Mouse (Mus musculus): ENCODE measurements around the gene Srsf2. TPM values are rescaled to one million over a fixed set of nuclear protein-coding genes. Genes with fewer than 3 reads are reported as not detected.

Srsf2 gene
- polyA plus RNA-seq, 1 experiment from 2014 or later, result 791 TPM

- H3K9ac ChIP-seq, result no peak overlapping the region
- no peaks in the 10 kb centered on the region for H3K27me3 ChIP-seq (replicated peaks)
- no peak overlapping the region for H3K27ac ChIP-seq
- no peaks in the 10 kb centered on the region for H3K9me3 ChIP-seq
- H3K4me1 ChIP-seq, result peaks cover 65% of the 10 kb centered on the region
- no peak overlapping the region for H3K4me2 ChIP-seq (replicated peaks)
- H3K36me3 ChIP-seq, result no peaks in the 10 kb centered on the region
- WGBS, result 69% methylated on average over 10 of the region's 10 CpGs
- no peak overlapping the region for H3K4me3 ChIP-seq
- no peak for ATAC-seq (ENCODE audit: low FRiP score, low read depth)
Observed at GRCm38 (mm10) chr11:116822215-116822614, 30.7 kb downstream of the Srsf2 start.

DNA sequence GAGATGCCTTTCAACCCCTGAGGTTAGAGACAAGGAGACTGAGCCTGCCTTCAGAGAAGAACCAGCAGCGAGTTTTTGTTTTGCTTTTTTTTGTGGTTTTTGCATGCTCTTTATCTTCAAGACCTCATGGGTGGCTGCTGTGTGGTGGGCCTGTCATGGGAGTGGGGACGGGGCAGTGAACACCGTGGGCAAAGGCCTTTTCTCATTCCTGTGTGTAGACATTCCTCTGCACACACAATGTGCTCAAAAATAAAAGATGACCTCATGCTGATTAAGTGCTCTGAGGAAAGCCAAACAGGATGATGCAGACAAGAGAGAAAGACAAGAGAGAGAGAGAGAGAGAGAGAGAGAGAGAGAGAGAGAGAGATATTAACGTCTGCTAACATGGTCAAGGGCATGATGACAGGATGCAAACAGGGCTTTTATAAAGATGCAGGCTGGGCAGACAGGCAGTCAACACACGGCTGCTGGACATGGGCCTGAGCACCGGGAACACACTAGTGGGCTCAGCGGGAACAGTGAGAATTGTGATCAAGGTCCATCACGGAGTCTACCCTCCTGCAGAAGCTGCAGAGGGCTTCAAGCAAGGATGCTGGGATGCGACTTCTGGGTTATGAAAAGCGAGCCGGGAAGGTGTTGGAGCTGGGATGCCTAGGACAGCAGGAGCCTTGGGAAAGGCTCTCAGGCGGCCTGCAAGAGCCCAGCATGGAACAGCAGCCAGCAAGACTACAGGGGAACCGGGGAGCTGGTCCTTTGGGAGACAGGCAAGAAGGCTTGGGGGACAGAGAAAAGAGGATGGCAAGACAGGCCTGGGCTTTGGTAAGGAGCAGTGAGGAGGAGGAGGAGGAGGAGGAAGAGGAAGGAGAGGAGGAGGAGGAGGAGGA is 31.6 kb downstream of the Srsf2 start:
- Histone ChIP-seq H3K4me1 (peaks cover 64% of the 10 kb centered on the region), H3K4me3 (no peak overlapping the region), H3K36me3 (no peaks in the 10 kb centered on the region), H3K27ac (no peak overlapping the region), H3K4me2 (replicated peaks) (no peak overlapping the region), H3K9me3 (no peaks in the 10 kb centered on the region), H3K27me3 (replicated peaks) (no peaks in the 10 kb centered on the region), H3K9ac (peak overlapping the region; percentile 35; the same call in 1 of the 2 replicates)
- ATAC-seq (ENCODE audit: low FRiP score, low read depth), result no peak
- 60% methylated on average over 13 of the region's 13 CpGs for WGBS

GRCm38 (mm10) chr11:116819932-116820593 is 32.8 kb downstream of the Srsf2 start:
- Histone ChIP-seq H3K9ac (no peak overlapping the region), H3K36me3 (no peaks in the 10 kb centered on the region), H3K4me1 (peaks cover 61% of the 10 kb centered on the region), H3K9me3 (no peaks in the 10 kb centered on the region), H3K4me2 (replicated peaks) (no peak overlapping the region), H3K27ac (no peak overlapping the region), H3K27me3 (replicated peaks) (no peaks in the 10 kb centered on the region), H3K4me3 (no peak overlapping the region)
- 93% methylated on average over 5 of the region's 5 CpGs for WGBS
- no peak for ATAC-seq (ENCODE audit: low FRiP score, low read depth)

- no peak for ATAC-seq (ENCODE audit: low FRiP score, low read depth)
Observed at GRCm38 (mm10) chr11:116818722-116819121, 34.2 kb downstream of the Srsf2 start.

DNA sequence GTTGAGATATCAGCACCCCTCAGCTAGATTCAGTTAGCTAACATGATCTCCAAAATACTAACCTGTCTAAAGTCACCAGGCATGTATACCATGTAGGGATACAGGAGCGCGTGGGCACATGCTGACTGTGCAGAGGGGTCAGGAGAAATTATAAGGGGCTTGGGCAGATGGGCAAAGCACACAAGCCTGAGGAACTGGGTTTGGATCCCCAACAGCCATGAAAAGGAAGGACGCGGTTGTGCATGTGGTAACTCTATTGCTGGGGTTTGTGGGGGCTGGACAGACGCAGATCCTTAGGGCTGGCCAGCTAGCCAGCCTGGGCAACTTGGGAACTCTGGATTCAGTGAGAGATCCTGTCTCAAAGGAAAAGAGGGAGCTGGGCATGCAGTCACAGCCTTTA is 35.3 kb downstream of the Srsf2 start:
- Histone ChIP-seq H3K27me3 (replicated peaks) (no peaks in the 10 kb centered on the region), H3K36me3 (no peaks in the 10 kb centered on the region), H3K4me3 (no peak overlapping the region), H3K9ac (no peak overlapping the region), H3K4me1 (peaks cover 82% of the 10 kb centered on the region), H3K4me2 (replicated peaks) (no peak overlapping the region), H3K27ac (no peak overlapping the region), H3K9me3 (no peaks in the 10 kb centered on the region)
- ATAC-seq (ENCODE audit: low FRiP score, low read depth), result no peak
- WGBS, result over 99% methylated on average over 5 of the region's 5 CpGs

More at GRCm38 (mm10) chr11:116818722-116819121, 34.2 kb downstream of the Srsf2 start:
- Histone ChIP-seq H3K27me3 (replicated peaks) (no peaks in the 10 kb centered on the region), H3K9ac (no peak overlapping the region), H3K9me3 (no peaks in the 10 kb centered on the region), H3K36me3 (no peaks in the 10 kb centered on the region), H3K27ac (no peak overlapping the region), H3K4me2 (replicated peaks) (no peak overlapping the region), H3K4me1 (peaks cover 73% of the 10 kb centered on the region), H3K4me3 (no peak overlapping the region)
- 52% methylated on average over 8 of the region's 8 CpGs for WGBS

GRCm38 (mm10) chr11:116816769-116817168 is 36.1 kb downstream of the Srsf2 start:
- H3K4me1 ChIP-seq, result peaks cover 82% of the 10 kb centered on the region
- ATAC-seq (ENCODE audit: low FRiP score, low read depth), result no peak
- no peaks in the 10 kb centered on the region for H3K9me3 ChIP-seq
- no peak overlapping the region for H3K9ac ChIP-seq
- no peak overlapping the region for H3K4me3 ChIP-seq
- 88% methylated on average over 5 of the region's 5 CpGs for WGBS
- no peak overlapping the region for H3K4me2 ChIP-seq (replicated peaks)
- H3K27ac ChIP-seq, result no peak overlapping the region
- H3K27me3 ChIP-seq (replicated peaks), result no peaks in the 10 kb centered on the region
- H3K36me3 ChIP-seq, result no peaks in the 10 kb centered on the region

DNA sequence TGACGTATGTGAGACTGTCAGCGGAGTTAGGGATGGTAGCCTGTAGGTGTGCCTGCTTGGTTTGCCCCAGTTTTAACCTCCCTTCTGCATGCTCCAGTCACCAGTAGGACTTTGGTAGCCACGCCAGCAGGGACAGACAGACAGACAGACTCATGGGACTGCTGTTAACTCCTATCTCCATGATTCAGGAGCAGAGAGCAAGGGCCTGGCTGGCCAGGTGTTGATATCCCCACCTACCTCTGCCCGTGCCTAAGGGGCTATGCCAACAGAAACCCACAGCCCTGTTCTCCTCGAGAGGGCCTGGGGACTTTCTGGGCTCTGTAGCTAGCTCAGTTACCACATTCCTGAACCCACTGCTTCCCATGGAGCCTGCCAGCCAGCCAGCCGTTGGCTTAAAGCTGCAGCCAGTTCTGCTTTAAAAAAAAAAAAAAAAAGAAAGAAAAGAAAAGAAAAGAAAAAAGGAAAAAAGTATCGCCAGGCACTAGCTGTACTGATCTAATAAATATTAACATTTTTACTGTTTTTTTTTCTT is 37.9 kb downstream of the Srsf2 start:
- 22% methylated on average over 7 of the region's 7 CpGs for WGBS
- no peak overlapping the region for H3K4me3 ChIP-seq
- no peaks in the 10 kb centered on the region for H3K27me3 ChIP-seq (replicated peaks)
- H3K4me1 ChIP-seq, result peaks cover 81% of the 10 kb centered on the region
- peak overlapping the region; percentile 87 for H3K27ac ChIP-seq
- peak overlapping the region; percentile 39 for H3K4me2 ChIP-seq (replicated peaks)
- no peak for ATAC-seq (ENCODE audit: low FRiP score, low read depth)
- H3K9ac ChIP-seq, result no peak overlapping the region
- no peaks in the 10 kb centered on the region for H3K9me3 ChIP-seq
- H3K36me3 ChIP-seq, result peaks cover 2% of the 10 kb centered on the region; the same call in 1 of the 2 replicates

DNA sequence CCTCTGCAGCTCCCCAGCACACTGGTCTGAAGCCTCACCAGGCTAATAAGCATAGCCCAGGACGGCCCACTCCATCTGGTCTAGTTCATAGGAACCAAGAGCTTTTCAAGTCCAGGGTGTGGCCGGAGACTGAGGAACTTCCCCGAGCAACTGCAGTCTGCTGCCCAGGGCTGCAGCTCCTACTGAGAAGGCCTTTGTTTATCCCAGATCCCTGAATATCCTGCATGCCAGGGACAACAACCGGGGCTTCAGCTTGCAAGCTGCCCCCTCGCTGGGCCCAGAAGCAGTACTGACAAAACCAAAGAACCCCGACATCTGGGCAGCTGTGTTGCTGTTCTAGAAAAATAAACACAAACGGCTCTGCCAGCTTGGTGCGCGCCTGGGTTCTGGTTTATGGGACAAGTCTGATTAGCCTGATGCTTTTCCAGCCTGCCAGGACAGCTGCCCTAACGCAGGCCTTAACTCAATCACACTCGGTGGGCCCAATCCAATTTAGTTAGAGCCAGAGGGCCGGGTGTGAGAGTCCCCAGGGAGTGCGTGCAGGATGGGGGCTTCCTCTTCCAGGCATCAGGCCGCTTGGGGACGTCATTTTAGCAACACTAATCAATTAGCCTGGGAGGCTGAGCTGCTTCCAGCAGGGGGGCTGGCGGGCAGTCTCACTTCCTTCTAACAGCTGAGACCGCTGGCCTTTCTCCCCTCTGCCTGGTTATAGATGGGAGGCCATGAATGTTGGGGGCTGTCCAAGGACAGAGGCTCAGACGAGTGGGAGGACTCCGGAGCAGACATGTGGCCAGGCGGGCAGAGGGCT is 38.6 kb downstream of the Srsf2 start:
- peak; percentile 8; the same call in 1 of the 2 replicates for ATAC-seq (ENCODE audit: low FRiP score, low read depth)
- H3K9me3 ChIP-seq, result no peaks in the 10 kb centered on the region
- H3K27me3 ChIP-seq (replicated peaks), result no peaks in the 10 kb centered on the region
- H3K27ac ChIP-seq, result peak overlapping the region; percentile 87
- H3K4me2 ChIP-seq (replicated peaks), result peak overlapping the region; percentile 39
- 1% methylated on average over 20 of the region's 20 CpGs for WGBS
- H3K9ac ChIP-seq, result peak overlapping the region; percentile 29; the same call in 1 of the 2 replicates
- peaks cover 6% of the 10 kb centered on the region; the same call in 1 of the 2 replicates for H3K36me3 ChIP-seq
- H3K4me3 ChIP-seq, result no peak overlapping the region
- H3K4me1 ChIP-seq, result peaks cover 76% of the 10 kb centered on the region

GRCm38 (mm10) chr11:116813610-116814009 is 39.3 kb downstream of the Srsf2 start:
- Histone ChIP-seq H3K4me2 (replicated peaks) (peak overlapping the region; percentile 39), H3K27ac (peak overlapping the region; percentile 87), H3K4me3 (no peak overlapping the region), H3K36me3 (peaks cover 6% of the 10 kb centered on the region; the same call in 1 of the 2 replicates), H3K9ac (0 out of 2 replicates have a peak overlapping the region, but pooled peaks have one; percentile 29), H3K4me1 (peaks cover 70% of the 10 kb centered on the region), H3K27me3 (replicated peaks) (no peaks in the 10 kb centered on the region), H3K9me3 (no peaks in the 10 kb centered on the region)
- no peak for ATAC-seq (ENCODE audit: low FRiP score, low read depth)
- 66% methylated on average over 13 of the region's 13 CpGs for WGBS

- H3K27me3 ChIP-seq (replicated peaks), result no peaks in the 10 kb centered on the region
- no peak overlapping the region for H3K4me3 ChIP-seq
- peak overlapping the region; percentile 39; the same call in 1 of the 2 replicates for H3K9ac ChIP-seq
- H3K9me3 ChIP-seq, result no peaks in the 10 kb centered on the region
- H3K27ac ChIP-seq, result peak overlapping the region; percentile 87
- peaks cover 68% of the 10 kb centered on the region for H3K4me1 ChIP-seq
- peak overlapping the region; percentile 39 for H3K4me2 ChIP-seq (replicated peaks)
- WGBS, result 43% methylated on average over 21 of the region's 21 CpGs
- H3K36me3 ChIP-seq, result peaks cover 6% of the 10 kb centered on the region; the same call in 1 of the 2 replicates
- ATAC-seq (ENCODE audit: low FRiP score, low read depth), result peak; percentile 42
Observed at GRCm38 (mm10) chr11:116812793-116813529, 39.9 kb downstream of the Srsf2 start.

Data from neural tube, embryonic 12.5 days (tissue).